Mouse (Mus musculus): Measurements from ENCODE around the gene Gprin2. TPM values are rescaled to one million over a fixed set of nuclear protein-coding genes. Genes with fewer than 3 reads are reported as not detected.

Gene Gprin2
- polyA plus RNA-seq, 1 experiment from 2014 or later, result 1.1 TPM

Other genes starting within 250 kb of the Gprin2 start
- not detected in 2 replicates for gene Rbp3, start 247.7 kb downstream of the Gprin2 start, polyA plus RNA-seq (2015; fragmentation: Nextera tagmentation; extraction: Ambion mirVana)
- gene Zfp488, start 222.9 kb downstream of the Gprin2 start, polyA plus RNA-seq (2015; fragmentation: Nextera tagmentation; extraction: Ambion mirVana), result not detected in 2 replicates
- gene Gm30083, start 186.5 kb downstream of the Gprin2 start, polyA plus RNA-seq (2015; fragmentation: Nextera tagmentation; extraction: Ambion mirVana), result not detected in 2 replicates
- gene Gm5460, start 184.9 kb downstream of the Gprin2 start, polyA plus RNA-seq (2015; fragmentation: Nextera tagmentation; extraction: Ambion mirVana), result not detected in 2 replicates
- gene Antxrl, start 148.9 kb downstream of the Gprin2 start, polyA plus RNA-seq (2015; fragmentation: Nextera tagmentation; extraction: Ambion mirVana), result not detected in 2 replicates
- gene Anxa8, start 115.7 kb downstream of the Gprin2 start, polyA plus RNA-seq (2015; fragmentation: Nextera tagmentation; extraction: Ambion mirVana), result 1.6 and 2.7 TPM in 2 replicates
- not detected in 2 replicates for gene A630023A22Rik, start 98.9 kb downstream of the Gprin2 start, polyA plus RNA-seq (2015; fragmentation: Nextera tagmentation; extraction: Ambion mirVana)
- 0.06 and 0.10 TPM in 2 replicates for gene Npy4r, start 49.2 kb downstream of the Gprin2 start, polyA plus RNA-seq (2015; fragmentation: Nextera tagmentation; extraction: Ambion mirVana)
- 0.92 and 1.1 TPM in 2 replicates for gene Syt15, start 17.9 kb upstream of the Gprin2 start, polyA plus RNA-seq (2015; fragmentation: Nextera tagmentation; extraction: Ambion mirVana)
- gene Shld2, start 108.8 kb upstream of the Gprin2 start, polyA plus RNA-seq (2015; fragmentation: Nextera tagmentation; extraction: Ambion mirVana), result 9.9 and 10.0 TPM in 2 replicates
- 114 and 116 TPM in 2 replicates for gene Glud1, start 109.1 kb upstream of the Gprin2 start, polyA plus RNA-seq (2015; fragmentation: Nextera tagmentation; extraction: Ambion mirVana)
- gene Fam25c, start 153.8 kb upstream of the Gprin2 start, polyA plus RNA-seq (2015; fragmentation: Nextera tagmentation; extraction: Ambion mirVana), result 0.86 and 1.1 TPM in 2 replicates
- gene Sncg, start 173.1 kb upstream of the Gprin2 start, polyA plus RNA-seq (2015; fragmentation: Nextera tagmentation; extraction: Ambion mirVana), result 7.0 and 9.0 TPM in 2 replicates
- gene Mmrn2, start 173.8 kb upstream of the Gprin2 start, polyA plus RNA-seq (2015; fragmentation: Nextera tagmentation; extraction: Ambion mirVana), result 19.0 and 20.9 TPM in 2 replicates